Mouse (Mus musculus) layer of hippocampus, postnatal 14 days (tissue): ENCODE results near the gene Tmem8b. TPM values are rescaled to one million over a fixed set of nuclear protein-coding genes. Genes with fewer than 3 reads are reported as not detected.
A peak's percentile ranks its signal among the peaks of the same experiment; 100 is the strongest.

Experiments
- DNase-seq, 2 experiments: peaks; one replicate each; pipeline ENCODE4 v3.0.0; 2021 to 2022; ENCODE audit warnings: low spot score in 2 of 2, mixed read lengths in 1 of 2
- total RNA-seq, 2 experiments: library from RNA; stranded (reverse); gene quantifications; 2 replicates each; pipeline ENCODE4 v1.2.3; 2021

The Tmem8b gene
- total RNA-seq, 2 experiments from 2014 or later: 55.8 to 57.6 TPM

- no peak for DNase-seq
Measured at GRCm38 (mm10) chr4:43709869-43710268, 41.1 kb downstream of the Tmem8b start, which contains the start of gene Olfr71. Gene Olfr71, minus strand, starts transcription at chr4:43710255.

- DNase-seq: peak; percentile 68 to 83
Measured at GRCm38 (mm10) chr4:43711821-43712220, 43.0 kb downstream of the Tmem8b start.

- DNase-seq: no peak
Measured at GRCm38 (mm10) chr4:43713652-43714219, 45.0 kb downstream of the Tmem8b start.

GRCm38 (mm10) chr4:43720491-43721228 lies 51.9 kb downstream of the Tmem8b start:
- peak in 1 of 2 experiments; percentile 32 for DNase-seq

GRCm38 (mm10) chr4:43722191-43722590 lies 53.4 kb downstream of the Tmem8b start:
- peak in 1 of 2 experiments; percentile 53 for DNase-seq

DNA sequence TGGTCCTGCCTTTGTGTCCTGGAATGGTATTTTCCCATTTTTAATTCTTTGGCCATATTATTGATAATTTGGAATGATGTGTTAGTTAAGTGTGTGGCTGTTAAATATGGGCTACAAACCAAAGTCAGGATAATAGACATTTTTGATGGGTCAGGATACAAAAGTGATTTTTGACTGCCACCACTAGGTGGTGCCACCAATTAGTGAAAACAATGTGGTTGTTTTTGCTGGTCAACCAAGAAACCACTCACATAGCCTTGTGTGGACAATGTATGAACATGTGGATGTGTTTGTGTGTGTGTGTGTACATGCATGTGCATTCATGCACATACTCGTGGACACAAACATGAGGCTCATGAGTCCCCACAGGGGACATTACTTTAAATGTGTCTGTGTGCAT lies 56.0 kb downstream of the Tmem8b start:
- DNase-seq: peak in 1 of 2 experiments; percentile 36

DNA sequence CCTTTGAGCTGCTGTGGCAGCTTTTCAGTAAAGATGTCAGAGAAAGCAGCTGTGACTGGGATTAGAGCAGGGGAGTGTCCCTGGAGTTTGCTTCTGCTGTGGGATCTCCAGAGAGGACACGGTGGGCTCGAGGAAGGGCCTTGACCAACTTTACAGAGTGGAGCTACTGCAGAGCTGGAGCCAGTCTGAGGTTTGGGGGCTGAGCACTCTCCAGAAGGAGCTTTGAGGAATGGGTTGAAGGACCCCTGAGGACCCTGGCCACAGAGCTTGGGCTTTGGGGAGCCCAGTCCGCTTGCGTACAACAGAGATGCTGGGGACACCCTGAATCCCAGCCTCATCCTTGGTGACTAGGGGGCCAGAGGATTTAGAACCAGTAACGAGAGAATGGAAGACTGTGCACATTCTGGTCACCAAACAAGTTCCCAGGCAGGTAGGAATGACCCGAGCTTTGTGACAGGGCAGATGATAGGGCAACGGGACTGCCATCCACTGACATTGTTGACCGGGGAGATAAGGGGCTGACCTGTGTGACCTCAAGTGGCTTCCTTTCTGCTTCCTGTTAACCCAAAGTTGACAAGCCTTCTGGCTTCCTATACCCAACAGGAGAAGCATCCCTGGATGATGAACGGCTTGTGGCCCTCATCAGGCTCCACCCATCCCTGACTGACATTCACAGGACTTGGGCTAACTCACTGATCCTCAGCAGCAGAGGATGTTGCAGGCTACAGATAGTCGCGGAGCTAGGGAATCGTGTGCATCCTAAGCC lies 57.6 kb downstream of the Tmem8b start:
- DNase-seq: no peak

- no peak for DNase-seq
Measured at GRCm38 (mm10) chr4:43726995-43727394, 58.2 kb downstream of the Tmem8b start, which contains the start of gene Hrct1. Gene Hrct1, plus strand, starts transcription at chr4:43727188.

DNA sequence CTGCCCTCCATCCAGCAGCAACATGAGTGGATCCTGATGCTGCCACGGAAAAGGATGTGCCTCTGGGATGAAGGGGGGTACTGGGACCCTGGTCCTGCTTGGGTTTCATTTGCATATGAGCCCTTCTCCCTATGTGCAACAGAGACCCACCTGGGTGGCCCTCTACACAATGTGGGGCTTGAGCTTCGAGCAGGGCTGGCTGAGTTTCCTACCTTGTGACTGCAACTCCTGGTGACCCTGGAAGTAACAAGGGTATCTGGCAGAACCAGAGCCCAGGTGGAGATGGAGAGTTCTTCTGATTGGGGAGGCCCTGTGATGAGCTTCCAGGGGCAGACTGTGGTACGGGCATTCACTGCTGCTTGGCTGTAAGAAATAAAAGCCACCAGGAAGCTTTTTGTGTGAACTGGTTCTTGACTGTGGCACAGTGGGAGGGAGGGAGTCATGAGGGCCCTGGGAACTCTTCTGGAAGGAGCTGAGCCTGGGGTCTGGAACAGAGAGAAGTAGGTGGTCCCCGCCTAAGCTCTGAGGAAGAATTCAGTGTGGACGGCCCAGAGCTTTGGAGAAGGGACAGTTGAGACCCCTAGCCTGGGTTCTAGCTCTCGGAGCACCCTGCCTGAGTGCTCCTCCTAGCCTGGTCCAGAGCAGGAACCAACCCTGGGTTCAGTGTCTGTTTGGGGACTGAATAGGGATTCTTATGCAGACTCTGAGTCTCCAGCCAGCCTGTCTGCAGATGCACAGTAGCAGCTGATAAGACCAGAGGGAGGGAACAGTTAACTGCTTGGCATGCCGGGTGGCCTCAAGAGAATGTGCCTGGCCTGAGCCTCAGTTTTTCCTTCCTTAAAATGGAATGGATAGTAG lies 59.2 kb downstream of the Tmem8b start:
- no peak for DNase-seq

GRCm38 (mm10) chr4:43728576-43728954 lies 59.8 kb downstream of the Tmem8b start:
- no peak for DNase-seq

DNA sequence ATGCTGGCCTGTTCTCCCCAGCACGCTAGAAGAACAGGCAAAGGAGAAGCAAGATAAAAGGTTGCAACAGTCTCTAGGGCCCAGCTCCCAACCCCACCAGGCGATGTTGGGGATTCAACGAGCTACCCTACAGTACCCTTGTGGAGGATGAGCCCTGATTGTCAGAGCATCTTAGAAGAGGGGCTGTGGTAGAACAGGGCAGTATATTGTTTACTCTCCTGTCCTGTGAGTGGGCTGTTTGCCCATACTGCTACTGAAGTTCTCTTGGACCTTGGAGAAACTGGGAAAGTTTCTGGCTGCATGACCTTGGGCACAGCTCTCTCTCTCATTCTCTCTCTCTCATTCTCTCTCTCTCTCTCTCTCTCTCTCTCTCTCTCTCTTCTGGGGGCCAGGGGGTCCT lies 60.4 kb downstream of the Tmem8b start:
- DNase-seq: no peak

DNA sequence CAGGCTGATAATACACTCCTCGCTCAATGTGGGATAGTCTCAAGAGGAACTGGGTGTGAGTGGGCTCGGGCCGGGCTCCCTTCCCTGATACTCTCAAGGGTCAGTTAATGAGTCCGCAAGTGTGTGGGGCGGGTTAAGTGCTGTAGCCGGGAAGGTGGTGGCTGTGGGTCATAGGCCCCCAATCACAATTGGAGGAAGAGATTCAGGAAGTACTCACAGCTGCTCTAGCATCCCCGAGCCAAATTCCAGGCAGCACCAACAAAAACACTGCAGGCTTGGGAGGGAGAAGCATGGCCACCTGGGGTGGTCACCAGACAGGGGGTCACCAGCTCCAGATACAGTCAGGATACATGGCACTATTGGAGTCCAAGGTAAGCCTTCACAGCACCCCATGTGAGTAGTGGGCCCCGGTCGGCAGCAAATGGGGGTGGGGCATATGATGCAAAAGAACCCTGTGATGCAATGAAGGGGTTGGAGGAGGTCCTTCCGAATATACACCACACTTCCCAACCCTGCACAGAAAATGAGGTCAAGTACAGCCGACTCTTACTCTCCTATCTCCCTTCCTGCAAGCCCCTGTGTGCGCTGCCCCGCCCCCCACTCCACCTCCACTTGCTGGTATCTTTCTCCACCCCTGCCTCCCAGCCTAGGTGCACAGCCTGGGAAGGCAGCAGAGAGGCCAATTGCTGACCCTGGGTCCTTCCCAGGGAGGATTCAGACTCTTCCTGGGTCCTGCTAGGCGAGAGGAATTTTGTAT lies 61.2 kb downstream of the Tmem8b start, which contains the start of gene Spaar:
Gene Spaar, plus strand, starts transcription at position 241 of the 757 bp plus-strand sequence.
- DNase-seq: no peak

DNA sequence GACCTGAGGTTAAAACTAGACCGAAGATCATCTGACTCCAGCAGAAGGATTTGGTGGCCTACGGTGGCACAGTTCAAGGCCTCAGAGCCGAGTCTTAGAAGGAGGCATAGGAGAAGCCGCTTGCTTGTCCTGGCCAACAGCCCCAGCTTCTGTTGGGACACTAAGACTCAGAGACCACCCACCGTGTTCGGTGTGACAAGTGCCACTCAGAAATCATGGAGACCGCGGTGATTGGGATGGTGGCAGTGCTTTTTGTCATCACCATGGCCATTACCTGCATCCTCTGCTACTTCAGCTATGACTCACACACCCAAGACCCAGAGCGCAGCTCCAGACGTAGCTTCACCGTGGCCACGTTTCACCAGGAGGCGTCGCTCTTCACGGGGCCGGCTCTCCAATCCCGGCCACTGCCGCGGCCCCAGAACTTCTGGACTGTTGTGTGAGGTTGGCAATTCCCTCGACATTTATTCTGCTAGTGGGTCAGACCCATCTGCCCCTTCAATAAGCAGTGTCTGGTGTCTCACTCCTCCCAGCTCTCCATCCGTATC lies 62.1 kb downstream of the Tmem8b start:
- DNase-seq: no peak

GRCm38 (mm10) chr4:43732171-43732570 lies 63.4 kb downstream of the Tmem8b start:
- no peak for DNase-seq

GRCm38 (mm10) chr4:43733186-43733585 lies 64.4 kb downstream of the Tmem8b start:
- no peak for DNase-seq

DNA sequence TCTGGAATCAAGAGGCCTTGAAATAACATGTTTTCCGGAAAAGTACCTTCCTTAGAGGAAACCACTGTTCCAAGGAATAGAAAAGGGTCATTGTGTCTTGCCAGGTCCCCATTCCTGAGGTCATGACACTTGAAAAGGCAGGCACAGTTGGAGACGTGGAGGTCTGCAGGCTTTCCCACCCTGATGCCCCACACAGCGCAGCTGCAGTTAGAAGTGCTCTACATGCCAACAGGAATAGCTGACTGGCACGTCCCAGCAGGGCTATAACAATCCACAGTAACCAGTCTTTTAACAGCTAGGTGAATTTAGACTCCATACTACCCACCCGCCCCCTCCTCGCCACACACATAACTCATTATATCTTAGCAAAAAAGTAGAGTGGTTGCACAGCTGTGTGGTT lies 68.4 kb downstream of the Tmem8b start:
- no peak for DNase-seq

DNA sequence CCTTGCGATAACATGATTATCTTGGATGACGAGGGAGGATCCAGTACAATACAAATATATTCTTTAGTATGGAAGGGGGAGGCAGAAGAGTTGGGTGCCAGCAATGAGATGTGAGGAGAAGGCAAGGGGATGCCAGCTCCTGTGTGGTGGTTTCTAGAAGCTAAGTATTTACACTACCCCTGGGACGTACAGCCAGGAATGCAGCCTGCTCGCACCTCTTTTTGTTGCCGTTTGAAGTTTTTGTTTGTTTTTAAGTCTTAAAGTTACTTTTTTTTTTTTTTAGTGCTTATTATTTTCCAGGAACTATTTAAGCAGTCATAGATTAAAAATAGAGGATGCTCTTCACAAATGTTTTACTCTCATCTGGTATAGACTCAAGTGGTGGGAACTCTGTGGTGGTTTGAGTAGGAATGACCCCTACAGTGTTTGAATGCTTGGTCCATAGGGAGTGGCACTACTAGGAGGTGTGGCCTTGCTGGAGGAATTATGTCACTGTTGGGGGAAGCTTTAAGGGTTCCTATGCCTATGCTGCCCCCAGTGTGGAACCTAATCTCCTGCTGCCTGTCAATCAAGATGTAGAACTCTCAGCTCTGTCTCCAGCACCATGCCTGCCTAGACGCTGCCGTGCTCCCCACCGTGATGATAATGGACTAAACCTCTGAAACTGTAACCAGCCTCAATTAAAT lies 70.4 kb downstream of the Tmem8b start:
- DNase-seq: no peak

GRCm38 (mm10) chr4:43741526-43741925 lies 72.8 kb downstream of the Tmem8b start:
- DNase-seq: no peak
